Mouse (Mus musculus) stomach, embryonic 16.5 days (tissue): Measurements from ENCODE around the gene Arpc5l. TPM values are rescaled to one million over a fixed set of nuclear protein-coding genes. Genes with fewer than 3 reads are reported as not detected.

Source experiments
- ATAC-seq: fragments of 200-750 bp; cut with Nextera tagmentation; 2 replicates; pipeline ENCODE4 v1.8.0; 2017; ENCODE audit warnings: moderate number of reproducible peaks, moderate TSS enrichment; ENCODE audit not compliant: insufficient read depth, low FRiP score
- H3K27ac ChIP-seq: fragments of 300-500 bp; sonication (generic); 2 replicates; pipeline ENCODE4 v1.5.1; 2014; ENCODE audit warnings: low read length
- H3K27me3 ChIP-seq: fragments of 300-500 bp; sonication (generic); 2 replicates; pipeline ENCODE4 v1.6.1; 2014; ENCODE audit warnings: low read length, control low read depth, mixed read lengths; ENCODE audit not compliant: control insufficient read depth, insufficient read depth
- H3K36me3 ChIP-seq: fragments of 300-500 bp; sonication (generic); 2 replicates; pipeline ENCODE4 v1.6.1; 2014; ENCODE audit warnings: low read length; ENCODE audit not compliant: control insufficient read depth, insufficient read depth
- H3K4me1 ChIP-seq: fragments of 300-500 bp; sonication (generic); 2 replicates; pipeline ENCODE4 v1.6.1; 2014; ENCODE audit warnings: low read length, control low read depth, mixed read lengths; ENCODE audit not compliant: control insufficient read depth, insufficient read depth
- H3K4me2 ChIP-seq: fragments of 300-500 bp; sonication (generic); 2 replicates; pipeline ENCODE4 v1.6.1; 2014; ENCODE audit warnings: low read depth, low read length, mixed read lengths
- H3K4me3 ChIP-seq: fragments of 300-500 bp; sonication (generic); replicated peaks from 2 replicates; pipeline ENCODE4 v1.5.1; 2014; ENCODE audit warnings: mild to moderate bottlenecking, low read length
- H3K9ac ChIP-seq: fragments of 300-500 bp; sonication (generic); 2 replicates; pipeline ENCODE4 v1.6.1; 2014; ENCODE audit warnings: low read length
- H3K9me3 ChIP-seq: fragments of 300-500 bp; sonication (generic); replicated peaks from 2 replicates; pipeline ENCODE4 v1.6.1; 2016; ENCODE audit warnings: low read length, control low read depth; ENCODE audit not compliant: control insufficient read depth
- WGBS: fragments of 180-500 bp; shearing (Covaris S2); extraction: QIAGEN DNeasy Blood & Tissue Kit; methylation state at CpG from one replicate; pipeline ENCODE4 v1.1.7; 2014; 5-methylcytosine and 5-hydroxymethylcytosine counted together
- polyA plus RNA-seq: library from polyadenylated mRNA; unstranded; fragments of >200 nt; fragmentation: Nextera tagmentation; extraction: Ambion mirVana; gene quantifications from 2 replicates; pipeline ENCODE4 v1.2.1, GENCODE M21; 2015

Arpc5l gene
- polyA plus RNA-seq, 1 experiment from 2014 or later, result 114 TPM

DNA sequence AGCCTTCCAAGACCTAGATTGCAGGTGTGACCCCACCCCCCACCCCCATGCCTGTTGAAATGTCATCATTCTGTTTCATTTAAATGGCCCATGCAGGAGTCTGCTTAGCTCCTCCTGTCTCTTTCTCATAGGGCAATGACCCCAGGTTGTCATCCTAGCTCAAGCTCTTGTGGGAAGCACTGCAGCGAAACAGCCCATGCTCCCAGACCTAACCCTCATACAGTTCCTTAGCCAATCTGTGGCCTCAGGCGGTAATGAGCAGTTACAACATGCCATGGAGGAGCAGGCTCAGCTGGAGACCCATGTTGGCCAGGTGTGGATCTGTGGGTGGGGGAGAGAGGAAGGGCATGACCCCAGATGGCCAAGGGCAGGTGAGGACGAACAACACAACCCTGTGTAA lies 30.0 kb upstream of the Arpc5l start:
- Histone ChIP-seq H3K4me3 (no peak overlapping the region), H3K36me3 (no peaks in the 10 kb centered on the region), H3K9me3 (no peaks in the 10 kb centered on the region), H3K9ac (no peak overlapping the region), H3K4me2 (no peak overlapping the region), H3K27ac (no peak overlapping the region), H3K27me3 (no peaks in the 10 kb centered on the region), H3K4me1 (no peaks in the 10 kb centered on the region)
- WGBS, result 72% methylated on average over 3 of the region's 3 CpGs
- ATAC-seq, result no peak

- H3K9ac ChIP-seq, result no peak overlapping the region
- WGBS, result 79% methylated on average over 20 of the region's 21 CpGs
- no peak for ATAC-seq
- H3K4me2 ChIP-seq, result no peak overlapping the region
- no peak overlapping the region for H3K27ac ChIP-seq
- no peaks in the 10 kb centered on the region for H3K9me3 ChIP-seq
- no peaks in the 10 kb centered on the region for H3K36me3 ChIP-seq
- H3K4me3 ChIP-seq, result no peak overlapping the region
- H3K27me3 ChIP-seq, result no peaks in the 10 kb centered on the region
- no peaks in the 10 kb centered on the region for H3K4me1 ChIP-seq
Measured at GRCm38 (mm10) chr2:38975941-38976805, 29.0 kb upstream of the Arpc5l start.

- H3K9ac ChIP-seq, result no peak overlapping the region
- H3K36me3 ChIP-seq, result no peaks in the 10 kb centered on the region
- H3K4me3 ChIP-seq, result no peak overlapping the region
- no peaks in the 10 kb centered on the region for H3K9me3 ChIP-seq
- ATAC-seq, result no peak
- no peaks in the 10 kb centered on the region for H3K4me1 ChIP-seq
- H3K27me3 ChIP-seq, result no peaks in the 10 kb centered on the region
- no peak overlapping the region for H3K4me2 ChIP-seq
- H3K27ac ChIP-seq, result no peak overlapping the region
- 73% methylated on average over 4 of the region's 4 CpGs for WGBS
Measured at GRCm38 (mm10) chr2:38977837-38978236, 27.3 kb upstream of the Arpc5l start.

DNA sequence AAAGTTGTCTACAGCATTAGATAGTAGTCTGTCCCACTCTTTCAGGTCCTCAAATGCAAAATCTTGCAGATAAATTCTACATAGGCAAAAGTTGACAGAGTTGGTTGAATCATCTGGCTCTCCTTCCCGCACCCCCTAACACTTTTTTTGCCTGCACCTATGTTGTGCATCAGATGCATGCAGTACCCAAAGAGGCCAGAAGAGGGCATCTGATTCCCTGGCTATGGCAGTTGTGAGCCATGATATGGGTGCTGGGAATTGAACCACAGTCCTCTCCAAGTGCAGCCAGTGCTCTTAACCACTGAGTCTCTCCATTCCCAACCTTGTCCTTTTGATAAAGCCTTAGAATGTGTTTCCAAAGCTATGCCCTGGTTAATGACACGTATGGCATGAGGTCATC lies 21.7 kb upstream of the Arpc5l start:
- ATAC-seq, result no peak
- Histone ChIP-seq H3K27ac (no peak overlapping the region), H3K4me1 (peaks cover 7% of the 10 kb centered on the region), H3K9ac (no peak overlapping the region), H3K9me3 (no peaks in the 10 kb centered on the region), H3K4me3 (no peak overlapping the region), H3K27me3 (no peaks in the 10 kb centered on the region), H3K36me3 (no peaks in the 10 kb centered on the region), H3K4me2 (no peak overlapping the region)
- 93% methylated on average over 2 of the region's 2 CpGs for WGBS

DNA sequence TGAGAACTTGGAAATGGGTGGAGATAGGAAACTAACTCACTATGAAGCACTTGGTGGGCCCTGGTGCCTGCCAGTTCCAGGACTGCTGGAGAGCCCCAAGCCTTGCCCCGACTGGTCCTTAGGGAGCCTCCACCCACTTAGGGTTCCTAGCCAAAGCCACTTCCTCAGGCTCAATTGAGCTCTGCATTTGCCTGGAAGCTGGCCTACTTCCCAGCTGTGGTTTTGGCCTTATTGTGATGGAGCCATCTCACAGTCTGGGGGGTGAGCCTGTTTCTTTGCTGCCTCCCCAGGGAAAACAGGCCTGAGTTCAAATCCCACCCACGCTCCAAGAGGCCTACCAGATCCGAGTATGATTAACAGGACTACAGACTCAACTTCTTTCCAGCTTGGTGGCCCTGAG lies 18.6 kb upstream of the Arpc5l start:
- Histone ChIP-seq H3K27me3 (no peaks in the 10 kb centered on the region), H3K4me3 (no peak overlapping the region), H3K9me3 (no peaks in the 10 kb centered on the region), H3K9ac (no peak overlapping the region), H3K4me1 (peaks cover 7% of the 10 kb centered on the region), H3K27ac (no peak overlapping the region), H3K4me2 (no peak overlapping the region), H3K36me3 (no peaks in the 10 kb centered on the region)
- ATAC-seq, result no peak
- WGBS, result 78% methylated on average over 3 of the region's 3 CpGs

DNA sequence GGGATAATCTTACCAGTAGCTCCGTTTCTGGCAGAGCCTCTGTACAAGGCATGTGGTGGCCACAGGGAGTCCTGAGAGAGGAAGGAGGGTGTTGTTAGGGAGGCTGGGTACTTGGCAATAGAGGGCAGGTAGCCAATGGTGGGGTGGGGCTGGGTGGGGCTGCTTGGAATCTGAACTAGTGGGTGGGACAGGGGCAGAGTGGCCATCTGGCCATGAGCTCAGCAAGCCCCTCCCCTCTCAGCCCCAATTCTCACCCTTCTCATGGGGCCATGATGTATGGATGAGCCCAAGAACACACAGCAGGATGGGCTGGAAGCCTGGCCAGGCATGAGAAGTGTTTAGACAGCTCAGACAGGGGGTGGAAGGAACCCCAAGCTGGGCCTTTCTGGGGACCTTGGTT lies 17.8 kb upstream of the Arpc5l start:
- WGBS, result 55% methylated on average over 1 of the region's 1 CpGs

DNA sequence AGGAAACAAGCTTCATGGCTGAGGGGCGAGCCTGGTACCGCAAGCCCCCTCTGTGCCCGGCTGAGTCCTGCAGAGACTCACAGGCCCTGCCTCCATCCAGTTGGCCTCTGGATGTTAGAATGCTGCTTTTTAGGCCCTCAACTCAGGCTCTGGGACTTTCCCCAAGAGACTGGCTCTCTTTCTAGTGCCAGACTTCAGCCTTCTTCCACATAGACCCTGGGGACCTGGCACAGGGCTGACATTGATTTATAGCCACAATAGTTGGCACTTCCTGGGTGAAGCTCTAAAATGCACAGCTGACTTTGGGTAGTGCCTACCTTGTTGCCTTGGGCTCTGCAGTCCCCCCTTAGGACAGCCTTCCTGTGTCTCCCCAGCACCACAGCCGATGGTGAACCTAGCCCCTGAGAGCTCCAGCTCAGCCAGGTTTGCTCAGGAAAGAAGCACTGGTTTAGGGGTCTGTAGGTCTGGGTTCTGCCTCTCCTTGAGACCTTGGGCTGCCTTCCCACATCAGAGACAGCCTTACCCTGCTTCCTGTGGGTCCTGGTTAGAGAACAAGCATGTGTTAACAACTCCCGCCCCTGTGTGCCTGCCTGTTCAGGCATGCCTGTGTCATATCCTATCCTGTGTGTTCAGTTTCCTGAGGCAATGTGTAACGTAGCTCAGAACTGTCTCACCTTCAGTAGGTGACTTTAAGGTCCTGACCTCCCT lies 17.2 kb upstream of the Arpc5l start:
- Histone ChIP-seq H3K4me3 (no peak overlapping the region), H3K9me3 (no peaks in the 10 kb centered on the region), H3K27me3 (no peaks in the 10 kb centered on the region), H3K27ac (peak overlapping the region; percentile 79), H3K9ac (no peak overlapping the region; the same call in 1 of the 2 replicates), H3K4me2 (no peak overlapping the region), H3K4me1 (peaks cover 15% of the 10 kb centered on the region), H3K36me3 (no peaks in the 10 kb centered on the region)
- WGBS, result 68% methylated on average over 6 of the region's 6 CpGs
- no peak for ATAC-seq

More for the DNA sequence above, 17.8 kb upstream of the Arpc5l start:
- Histone ChIP-seq H3K4me2 (no peak overlapping the region), H3K9me3 (no peaks in the 10 kb centered on the region), H3K4me3 (no peak overlapping the region), H3K4me1 (peaks cover 11% of the 10 kb centered on the region), H3K27me3 (no peaks in the 10 kb centered on the region), H3K9ac (no peak overlapping the region), H3K36me3 (no peaks in the 10 kb centered on the region), H3K27ac (peak overlapping the region; percentile 79; the same call in 1 of the 2 replicates)
- no peak; the same call in 1 of the 2 replicates for ATAC-seq

GRCm38 (mm10) chr2:38988929-38989328 lies 16.2 kb upstream of the Arpc5l start:
- Histone ChIP-seq H3K27me3 (no peaks in the 10 kb centered on the region), H3K4me3 (no peak overlapping the region), H3K27ac (no peak overlapping the region), H3K9me3 (no peaks in the 10 kb centered on the region), H3K9ac (no peak overlapping the region), H3K4me1 (peaks cover 15% of the 10 kb centered on the region), H3K4me2 (no peak overlapping the region), H3K36me3 (no peaks in the 10 kb centered on the region)
- WGBS, result 89% methylated on average over 2 of the region's 2 CpGs
- no peak for ATAC-seq

DNA sequence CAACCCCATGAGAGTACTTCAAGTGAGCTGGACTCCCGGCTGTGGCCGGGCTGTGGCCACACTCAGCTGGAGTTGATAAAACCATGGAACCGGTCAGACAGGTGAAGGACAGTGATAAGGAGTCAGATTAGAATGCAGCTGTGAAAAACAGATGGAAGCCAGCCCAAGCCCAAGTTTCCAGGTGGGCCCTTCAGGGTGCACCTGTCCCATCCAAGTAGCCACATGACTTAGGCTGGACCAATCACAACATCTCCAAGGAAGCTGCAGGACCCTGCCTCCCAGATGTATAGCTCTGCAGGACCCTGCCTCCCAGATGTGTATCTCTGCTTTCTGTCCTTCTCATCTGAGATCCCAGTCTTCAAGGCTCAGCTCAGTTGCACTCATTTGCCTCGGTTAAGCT lies 13.1 kb upstream of the Arpc5l start:
- H3K4me3 ChIP-seq, result no peak overlapping the region
- peak; percentile 22; the same call in 1 of the 2 replicates for ATAC-seq
- no peaks in the 10 kb centered on the region for H3K27me3 ChIP-seq
- peaks cover 15% of the 10 kb centered on the region for H3K4me1 ChIP-seq
- no peak overlapping the region for H3K4me2 ChIP-seq
- no peaks in the 10 kb centered on the region for H3K9me3 ChIP-seq
- 48% methylated on average over 4 of the region's 4 CpGs for WGBS
- peak overlapping the region; percentile 42; the same call in 1 of the 2 replicates for H3K27ac ChIP-seq
- no peak overlapping the region for H3K9ac ChIP-seq
- no peaks in the 10 kb centered on the region for H3K36me3 ChIP-seq
